Mouse (Mus musculus) heart, postnatal 0 days (tissue): ENCODE results near the gene Cx3cr1.

ENCODE experiments used
- CTCF ChIP-seq: IDR thresholded peaks from 2 replicates; pipeline ENCODE4 v1.5.1; 2016; ENCODE audit warnings: antibody characterized with exemption, control low read depth, low read depth
- EP300 ChIP-seq: IDR thresholded peaks from 2 replicates; pipeline ENCODE4 v1.6.1; 2016; ENCODE audit warnings: antibody characterized with exemption, low read depth

- TF ChIP-seq CTCF (no peak), EP300 (no peak)
These were observed 215.5 kb downstream of the Cx3cr1 start for GRCm38 (mm10) chr9:119854170-119854569.
